Mouse (Mus musculus): ENCODE data around the gene Npb.

DNA sequence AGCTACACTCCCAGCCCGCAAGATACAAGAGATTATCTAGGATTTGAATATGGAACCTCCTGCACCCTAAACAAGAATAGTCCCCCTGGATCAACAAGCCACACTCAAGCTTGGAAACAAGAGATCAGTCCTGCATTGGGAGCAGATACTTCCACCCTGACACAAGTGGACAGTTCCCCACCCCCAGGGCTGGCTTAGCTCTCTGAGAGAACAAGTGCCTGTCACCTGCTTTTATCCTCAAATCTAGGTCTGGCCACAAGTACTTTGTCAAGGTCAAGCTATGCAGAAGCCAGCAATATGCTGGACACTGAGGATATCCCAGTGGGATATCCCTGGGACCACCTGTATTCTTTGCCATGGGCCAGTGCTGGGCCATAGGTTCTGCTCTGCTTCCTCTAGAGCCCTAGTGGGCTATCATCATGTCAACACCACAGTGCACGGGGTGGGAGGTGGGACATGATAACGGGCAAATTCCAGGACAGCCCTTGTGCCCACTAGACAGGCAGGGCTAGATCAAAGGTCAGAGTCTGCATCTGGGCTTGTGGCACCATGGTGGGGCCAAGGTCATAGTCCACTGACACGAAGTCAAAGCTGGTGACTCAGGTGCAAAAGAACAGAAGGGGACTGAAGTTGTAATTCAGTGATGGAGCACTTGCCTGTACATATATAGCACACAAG lies 8.5 kb downstream of the Npb start:
- TF ChIP-seq CTCF (IDR thresholded peaks at IDR 0.05) (no peak), EP300 (IDR thresholded peaks at IDR 0.05; ENCODE audit: insufficient read depth, low read depth, low read length) (no peak), POLR2A (IDR thresholded peaks at IDR 0.05; ENCODE audit: insufficient read depth, low read depth, low read length) (no peak)

All from heart, adult 2 months (tissue).